Mouse (Mus musculus) v-Abl transformed pro-B cells (cell line): ENCODE results near the gene Zdhhc9.

Experiments used
- in situ Hi-C, 2 experiments: fragments of 400-800 bp; cut with MboI; formaldehyde crosslinking; loops; one replicate each; pipeline ENCODE4 v1.15.1; 2025; ENCODE audit not compliant: unreplicated experiment in 2 of 2

The Zdhhc9 gene

DNA sequence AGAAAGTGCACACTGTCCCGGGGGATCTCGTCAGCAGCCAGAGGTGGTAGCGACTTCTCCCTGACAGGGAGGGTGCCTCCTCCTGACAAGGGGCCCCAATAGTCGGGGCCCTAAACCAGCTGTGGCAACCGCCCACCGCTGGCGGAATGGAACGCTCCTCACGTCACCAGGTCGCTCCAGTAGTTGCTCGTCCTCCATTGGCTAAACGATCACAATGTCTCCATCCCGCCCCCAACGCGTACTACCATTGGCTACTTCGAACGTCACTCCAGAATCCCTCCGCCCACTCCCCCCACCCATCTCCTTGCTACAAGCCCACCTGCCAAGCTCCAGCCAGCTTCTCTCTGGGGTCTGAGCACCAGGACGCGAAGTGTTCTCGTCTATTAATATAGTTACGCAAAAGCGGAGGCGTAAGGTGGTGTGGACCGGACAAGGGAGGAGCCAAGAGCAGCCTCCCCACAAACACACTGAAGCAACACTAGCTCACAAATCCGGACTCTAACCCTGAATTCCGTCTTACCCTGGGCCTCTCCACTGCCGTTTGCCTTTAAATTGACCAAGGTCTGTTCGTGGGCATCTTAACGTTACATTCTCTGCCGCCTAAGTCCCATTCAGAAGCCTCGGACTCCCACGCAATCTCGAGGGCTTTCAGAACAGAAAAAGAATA, at the start of gene Zdhhc9:
Zdhhc9 (minus strand) TSS at position 360 of the 667 bp plus-strand sequence.
- in situ Hi-C loops, result loop anchor here (5.0 to 25.0 kb wide), 3 partner anchors 64 to 106 kb away; partner anchors contain the start of genes Sash3 (in 1 of the 2) and Xpnpep2 (in 1 of the 2)

DNA sequence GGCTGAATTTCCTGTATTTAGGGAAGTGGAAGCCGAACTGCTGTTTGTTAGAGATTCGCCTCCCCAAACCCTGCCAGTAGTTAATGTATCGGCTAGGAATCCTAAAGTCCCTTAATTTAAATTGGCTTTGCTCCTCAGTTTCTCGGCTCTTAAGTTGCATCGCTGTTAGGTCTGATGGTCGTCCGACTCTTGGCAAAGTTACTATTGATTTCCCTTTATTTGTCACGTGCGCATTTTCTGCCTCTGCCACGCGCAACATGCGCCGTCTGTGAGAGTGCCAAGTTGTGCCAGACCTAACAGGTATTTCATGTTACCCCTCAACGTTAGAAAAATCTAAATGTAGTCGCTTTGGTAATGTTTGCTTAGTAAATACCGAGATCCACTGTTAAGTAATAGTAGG, 48.3 kb upstream of the Zdhhc9 start:
- in situ Hi-C loops, result no loop called here

DNA sequence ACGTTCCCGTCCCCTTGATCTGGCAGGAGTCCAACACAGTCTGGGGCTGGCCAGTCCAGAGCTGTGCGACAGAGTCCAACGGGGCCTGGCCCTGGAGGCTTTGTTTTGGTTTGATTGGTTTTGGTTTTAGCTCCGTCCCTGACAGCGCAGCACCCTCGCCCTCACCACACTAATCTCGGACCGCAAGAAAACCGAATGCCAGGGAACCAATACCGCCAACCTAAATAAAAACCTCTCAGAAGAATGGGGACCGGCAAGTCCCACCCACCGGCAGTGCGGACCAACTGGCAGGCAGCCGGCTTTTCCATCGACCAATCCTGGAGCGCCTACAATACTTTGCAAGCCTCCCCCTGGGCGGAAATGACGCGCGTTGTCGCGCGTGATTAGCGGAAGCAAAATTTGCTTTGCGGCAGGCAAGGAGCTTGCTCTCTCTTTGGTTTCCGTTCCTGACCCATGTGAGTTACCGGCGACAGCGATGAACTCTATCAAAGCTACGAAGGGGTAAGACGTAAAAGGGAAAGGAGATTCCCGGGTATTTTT, 47.9 kb upstream of the Zdhhc9 start, which contains the start of gene Utp14a:
Utp14a (plus strand) TSS at position 395 of the 540 bp plus-strand sequence.
- in situ Hi-C loops, result no loop called here

DNA sequence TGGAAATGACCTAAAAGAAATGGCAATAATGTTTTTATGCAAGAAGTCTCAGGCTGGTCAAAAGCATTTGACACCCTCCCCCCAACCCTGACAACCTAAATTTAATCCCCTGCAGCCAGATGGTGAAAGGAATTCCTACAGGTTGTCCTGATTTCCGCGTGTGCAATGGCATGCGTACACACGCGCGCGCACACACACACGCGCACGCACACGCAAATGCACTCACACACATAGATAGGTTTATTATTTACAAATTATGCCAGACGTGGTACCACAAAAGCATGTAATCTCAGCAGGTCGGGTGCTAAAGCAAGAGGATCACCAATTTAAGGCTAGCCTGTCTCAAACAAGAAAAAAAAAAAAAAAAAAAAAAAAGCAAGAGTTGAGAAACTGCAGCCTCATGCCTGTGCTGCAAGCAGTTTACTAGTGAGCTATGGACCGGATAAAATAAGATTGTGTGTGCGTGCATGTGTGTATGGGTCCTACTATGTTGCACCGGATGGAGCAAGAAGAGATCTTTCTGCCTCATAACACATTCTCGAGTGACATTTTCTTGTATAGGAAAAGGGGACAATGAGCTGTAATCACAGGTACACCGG, 47.3 kb upstream of the Zdhhc9 start:
- in situ Hi-C loops, result no loop called here

DNA sequence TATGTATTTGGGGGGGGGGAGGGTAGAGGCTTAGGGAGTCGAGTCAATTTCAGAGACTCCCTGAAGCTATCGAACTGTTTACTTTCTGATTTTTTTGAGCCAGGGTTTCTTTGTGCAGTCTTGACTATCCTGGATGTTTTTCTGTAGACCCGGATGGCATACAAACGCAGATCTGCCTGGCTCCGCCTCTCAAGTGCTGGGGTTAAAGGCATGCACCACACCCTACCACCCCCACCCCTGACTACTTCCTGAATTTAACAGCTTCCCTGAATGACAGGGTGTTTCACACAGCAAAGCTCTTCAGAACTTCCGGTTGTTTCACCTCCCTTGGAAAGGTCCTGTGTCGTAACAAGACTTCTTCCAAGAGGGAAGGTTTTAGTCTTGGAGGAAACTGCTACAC, 25.7 kb upstream of the Zdhhc9 start:
- in situ Hi-C loops, result no loop called here

DNA sequence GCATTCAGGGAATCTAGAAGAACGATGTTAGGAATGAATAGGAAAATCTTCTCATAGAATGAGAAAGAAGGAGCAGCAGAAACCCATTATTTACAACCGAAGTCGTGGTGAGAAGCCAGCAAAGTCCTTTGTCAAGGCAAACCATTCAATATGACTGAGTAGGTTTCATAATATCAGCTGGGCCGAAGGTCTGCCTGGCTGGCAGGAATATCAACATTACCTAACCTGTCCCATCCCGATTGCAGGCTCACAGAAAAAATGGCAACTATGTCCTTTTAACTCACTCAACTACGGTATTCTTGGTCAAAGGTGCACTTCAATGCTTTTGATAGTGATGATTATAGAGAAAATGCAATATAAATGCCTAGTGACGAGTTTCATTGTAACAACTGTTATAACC, 17.5 kb upstream of the Zdhhc9 start:
- in situ Hi-C loops, result no loop called here

DNA sequence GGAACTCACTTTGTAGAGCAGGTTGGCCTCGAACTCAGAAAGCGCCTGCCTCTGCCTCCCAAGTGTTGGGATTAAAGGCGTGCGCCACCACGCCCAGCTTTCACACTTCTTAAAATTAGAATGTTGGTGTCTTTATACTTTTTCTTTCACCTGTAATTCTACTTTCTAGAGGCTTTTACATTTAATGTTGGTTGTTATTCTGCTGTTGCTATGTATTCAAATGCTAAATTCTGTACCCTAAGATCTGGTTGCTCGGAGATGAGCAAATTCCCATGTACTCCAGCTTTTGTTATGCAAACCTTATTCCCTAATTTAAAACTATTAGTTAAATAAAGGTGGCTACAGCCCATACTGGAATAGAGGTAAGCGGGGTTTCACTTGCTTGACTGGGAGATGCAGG, 14.0 kb upstream of the Zdhhc9 start:
- in situ Hi-C loops, result loop anchor here in 1 of 2 experiments (25.0 kb wide), 1 partner anchor 110 kb away; the partner anchor contains the start of gene Xpnpep2

DNA sequence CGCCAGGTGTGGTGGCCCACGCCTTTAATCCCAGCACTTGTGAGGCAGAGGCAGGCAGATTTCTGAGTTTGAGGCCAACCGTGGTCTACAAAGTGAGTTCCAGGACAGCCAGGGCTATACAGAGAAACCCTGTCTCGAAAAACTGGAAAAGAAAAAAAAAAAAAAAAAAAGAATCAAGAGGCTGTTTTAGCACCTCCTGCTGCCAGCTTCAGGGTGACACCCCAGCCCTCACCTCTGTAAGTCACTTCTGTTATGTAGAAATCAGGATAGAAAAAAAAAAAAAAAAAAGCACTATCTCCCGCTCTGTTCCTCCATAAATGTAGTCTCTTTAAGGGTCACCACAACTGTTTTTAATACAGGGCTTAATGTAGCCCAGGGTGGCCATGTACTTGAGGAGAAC, 10.8 kb upstream of the Zdhhc9 start:
- in situ Hi-C loops, result loop anchor here in 1 of 2 experiments (25.0 kb wide), 1 partner anchor 107 kb away; the partner anchor contains the start of gene Xpnpep2

DNA sequence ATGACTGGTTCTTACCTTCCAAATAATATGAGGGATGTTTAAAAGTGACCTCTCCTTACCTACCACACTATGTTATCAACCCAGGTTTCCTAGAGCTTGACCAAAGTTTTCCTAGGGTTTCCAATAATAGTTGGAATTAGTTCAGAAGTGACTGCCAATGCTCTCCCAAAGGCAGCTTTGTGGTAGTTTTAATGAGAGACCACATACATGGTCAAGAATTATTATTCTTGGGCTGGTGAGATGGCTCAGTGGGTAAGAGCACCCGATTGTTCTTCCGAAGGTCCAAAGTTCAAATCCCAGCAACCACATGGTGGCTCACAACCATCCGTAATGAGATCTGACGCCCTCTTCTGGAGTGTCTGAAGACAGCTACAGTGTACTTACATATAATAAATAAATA, 1.1 kb upstream of the Zdhhc9 start:
- in situ Hi-C loops, result loop anchor here (5.0 to 25.0 kb wide), 3 partner anchors 65 to 107 kb away; partner anchors contain the start of genes Sash3 (in 1 of the 2) and Xpnpep2 (in 1 of the 2)

DNA sequence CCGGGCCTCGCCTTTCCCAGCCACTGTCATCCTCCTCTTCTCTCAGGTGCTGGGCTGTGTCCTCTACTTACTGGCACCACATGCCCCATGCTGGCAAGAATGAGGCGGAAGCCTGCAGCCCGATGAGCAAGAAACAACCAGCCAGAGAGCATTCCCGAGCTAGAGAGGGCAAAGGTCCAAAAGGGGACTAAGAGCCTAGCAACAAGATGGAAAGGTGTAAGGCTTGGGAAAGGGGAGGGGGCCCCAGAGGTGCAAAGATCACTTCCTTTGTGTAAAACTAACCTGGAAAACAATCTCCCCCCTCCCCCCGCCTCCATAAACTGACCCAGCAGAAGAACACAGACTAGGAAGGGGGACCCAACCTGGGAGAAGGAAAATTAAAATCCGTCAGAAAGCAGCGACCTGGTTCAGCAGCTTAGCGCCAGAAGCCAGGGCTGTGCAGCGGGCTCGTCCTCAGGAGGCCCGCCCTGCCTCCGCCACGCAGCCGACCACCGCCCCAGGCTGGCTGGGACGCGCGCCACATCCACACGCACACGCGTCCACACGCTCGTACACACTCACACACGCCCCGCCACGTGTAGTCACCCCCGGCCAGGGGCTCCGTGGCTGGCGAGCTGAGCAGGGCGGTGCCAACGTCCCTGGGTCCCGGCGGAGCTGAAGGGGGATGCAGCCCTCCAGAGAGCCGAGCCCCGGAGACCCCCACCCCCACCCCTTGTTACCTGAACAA, 754 bp downstream of the Zdhhc9 start:
- in situ Hi-C loops, result loop anchor here (5.0 to 25.0 kb wide), 3 partner anchors 63 to 106 kb away; partner anchors contain the start of genes Sash3 (in 1 of the 2) and Xpnpep2 (in 1 of the 2)

DNA sequence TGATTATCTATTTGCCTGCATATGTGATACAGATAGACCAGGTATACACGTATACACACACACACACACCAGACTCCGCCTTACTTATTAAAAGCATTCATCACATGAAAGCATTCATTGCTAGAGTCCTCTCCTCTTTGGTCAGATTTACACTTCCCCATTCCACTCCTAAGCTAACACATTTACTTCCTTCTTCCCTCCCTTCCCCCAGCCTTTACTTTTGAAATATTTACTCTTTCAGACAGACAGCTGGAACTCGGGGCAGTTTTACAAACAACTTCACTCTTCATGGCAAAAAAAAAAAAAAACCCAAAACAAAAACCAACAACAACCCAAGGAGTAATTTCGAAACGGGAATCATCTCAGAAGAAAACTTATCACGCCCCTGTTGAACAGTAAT, 4.2 kb downstream of the Zdhhc9 start:
- in situ Hi-C loops, result loop anchor here (10.0 to 25.0 kb wide), 2 partner anchors 60 to 92 kb away; partner anchors contain the start of genes Sash3 (in 1 of the 2) and Xpnpep2 (in 1 of the 2)

DNA sequence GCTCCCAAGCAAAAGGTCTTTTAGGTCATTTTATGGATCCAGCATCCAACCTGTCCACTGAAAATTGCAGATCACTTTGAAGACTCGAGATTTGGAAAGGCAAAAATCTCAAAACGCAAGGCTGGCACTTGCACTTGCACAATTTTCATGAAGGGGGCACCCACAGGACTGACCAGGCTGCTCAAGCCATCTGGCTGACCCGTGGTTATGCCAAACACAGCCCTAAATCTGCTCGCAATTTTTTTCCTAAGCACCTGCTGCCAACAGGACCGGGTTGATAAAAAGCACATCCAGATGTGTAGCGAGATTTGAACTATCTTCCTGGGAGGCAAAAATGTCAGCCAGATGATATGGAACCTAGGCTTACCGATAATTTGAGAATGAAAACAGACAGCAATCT, 4.9 kb downstream of the Zdhhc9 start:
- in situ Hi-C loops, result loop anchor here (10.0 to 25.0 kb wide), 2 partner anchors 59 to 91 kb away; partner anchors contain the start of genes Sash3 (in 1 of the 2) and Xpnpep2 (in 1 of the 2)

DNA sequence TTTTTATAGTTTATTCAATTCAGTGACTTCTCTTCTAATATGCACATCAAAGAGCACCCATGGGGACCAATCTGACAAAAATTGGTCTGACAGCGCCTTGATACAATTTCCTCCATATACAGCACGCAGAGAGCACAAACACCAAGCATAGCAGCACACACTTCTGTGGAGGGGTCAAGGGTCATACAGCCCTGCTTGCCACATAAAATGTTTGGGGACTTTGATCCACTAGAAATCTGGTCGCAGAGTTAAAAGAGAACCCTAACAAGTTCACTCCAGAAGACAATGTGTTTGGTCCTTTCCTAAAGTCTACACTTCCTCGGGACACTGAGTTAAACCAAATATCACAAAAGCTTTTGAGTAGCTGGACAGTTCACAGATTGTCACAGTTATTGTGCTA, 5.7 kb downstream of the Zdhhc9 start:
- in situ Hi-C loops, result loop anchor here (10.0 to 25.0 kb wide), 2 partner anchors 58 to 91 kb away; partner anchors contain the start of genes Sash3 (in 1 of the 2) and Xpnpep2 (in 1 of the 2)

DNA sequence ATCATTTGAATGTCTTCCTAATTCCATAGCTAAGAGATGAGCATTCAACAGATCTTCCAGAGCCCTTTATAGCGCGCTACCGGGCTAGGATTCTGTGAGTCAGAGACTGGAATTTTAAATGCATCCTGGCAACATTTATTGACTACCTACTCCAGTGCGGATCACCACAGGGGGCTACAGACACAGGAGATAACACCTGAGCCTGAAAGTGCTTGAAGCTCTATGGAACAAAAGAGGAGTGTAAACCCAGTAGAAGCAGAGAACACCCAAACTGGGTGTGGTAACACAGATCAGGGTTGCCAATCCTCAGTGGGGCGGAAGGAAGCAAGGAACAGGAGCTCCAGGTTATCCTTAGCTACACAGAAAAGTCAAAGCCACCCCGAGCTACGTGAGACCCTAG, 6.2 kb downstream of the Zdhhc9 start:
- in situ Hi-C loops, result loop anchor here (10.0 to 25.0 kb wide), 2 partner anchors 58 to 90 kb away; partner anchors contain the start of genes Sash3 (in 1 of the 2) and Xpnpep2 (in 1 of the 2)

DNA sequence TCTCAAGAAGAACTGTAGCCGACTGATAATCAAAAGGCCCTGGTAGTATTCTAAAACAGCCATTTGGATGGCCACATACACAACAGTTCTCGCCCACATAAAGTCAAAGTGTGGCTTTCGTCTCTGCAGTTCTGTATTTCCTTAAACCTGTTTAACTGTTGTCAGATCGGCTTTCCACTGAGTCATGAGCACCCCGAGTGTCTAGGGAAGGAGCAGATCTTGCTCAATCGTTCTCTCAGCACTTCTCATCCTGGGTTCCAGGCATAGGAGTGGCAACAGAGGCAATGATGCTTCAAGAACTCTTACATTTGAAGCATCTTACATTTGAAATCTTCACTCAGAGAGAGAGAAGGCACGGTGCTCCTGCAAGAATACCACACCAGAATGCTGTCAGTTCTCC, 6.7 kb downstream of the Zdhhc9 start:
- in situ Hi-C loops, result loop anchor here (10.0 to 25.0 kb wide), 2 partner anchors 57 to 90 kb away; partner anchors contain the start of genes Sash3 (in 1 of the 2) and Xpnpep2 (in 1 of the 2)

DNA sequence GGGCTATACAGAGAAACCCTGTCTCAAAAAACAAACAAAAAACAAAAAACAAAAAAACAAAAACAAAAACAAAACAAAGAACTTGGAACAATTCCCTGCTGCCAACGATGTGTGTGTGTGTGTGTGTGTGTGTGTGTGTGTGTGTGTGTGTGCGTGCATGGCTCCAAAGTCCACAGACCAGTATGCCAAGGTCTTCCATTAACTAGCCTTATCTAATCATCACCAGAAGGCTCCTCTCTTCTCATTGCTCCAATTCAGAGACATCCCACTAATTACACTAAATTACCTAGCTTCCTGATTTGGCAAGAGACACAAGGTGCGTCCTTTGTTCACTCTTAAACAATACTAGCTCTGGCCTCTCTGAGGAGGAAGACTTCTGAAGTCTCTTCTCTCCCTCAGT, 8.0 kb downstream of the Zdhhc9 start:
- in situ Hi-C loops, result loop anchor here (10.0 to 25.0 kb wide), 2 partner anchors 56 to 88 kb away; partner anchors contain the start of genes Sash3 (in 1 of the 2) and Xpnpep2 (in 1 of the 2)

DNA sequence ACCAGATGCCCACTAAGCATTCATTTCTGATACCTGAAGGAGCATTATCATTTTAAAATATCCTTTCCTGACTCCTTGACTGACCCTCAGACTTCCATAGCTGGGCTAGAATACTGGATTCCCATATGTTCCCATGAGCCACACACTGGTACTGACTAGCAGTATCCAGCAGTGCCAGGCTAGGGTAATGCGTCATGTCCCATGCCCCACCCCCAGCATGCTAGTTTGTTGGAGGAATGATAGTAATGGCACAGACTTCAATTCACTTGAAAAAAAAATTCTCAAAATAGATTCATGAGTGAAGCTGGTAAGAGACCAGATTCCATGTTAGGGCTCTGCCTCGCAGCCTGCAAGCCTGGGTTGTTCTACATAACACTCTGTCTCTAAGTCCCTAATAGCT, 9.7 kb downstream of the Zdhhc9 start:
- in situ Hi-C loops, result no loop called here

DNA sequence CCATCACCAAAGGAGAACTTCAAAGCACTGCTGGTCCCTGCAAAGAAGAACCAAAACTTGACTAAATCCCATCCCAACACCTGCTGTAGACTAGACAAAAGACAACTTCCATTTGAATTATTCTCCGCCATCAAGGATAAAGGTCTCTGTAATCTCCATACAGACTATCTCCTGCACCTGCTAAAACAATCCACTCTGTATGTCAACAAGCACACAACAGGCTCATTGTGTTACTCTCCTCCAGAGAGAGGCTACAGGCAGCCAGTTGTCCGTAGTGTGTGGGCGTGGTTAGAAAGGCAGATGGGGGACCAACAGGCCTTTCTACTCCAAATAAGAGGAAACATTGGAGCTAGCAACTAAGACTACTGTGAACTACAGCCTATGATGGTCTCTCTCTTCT, 10.8 kb downstream of the Zdhhc9 start:
- in situ Hi-C loops, result no loop called here

DNA sequence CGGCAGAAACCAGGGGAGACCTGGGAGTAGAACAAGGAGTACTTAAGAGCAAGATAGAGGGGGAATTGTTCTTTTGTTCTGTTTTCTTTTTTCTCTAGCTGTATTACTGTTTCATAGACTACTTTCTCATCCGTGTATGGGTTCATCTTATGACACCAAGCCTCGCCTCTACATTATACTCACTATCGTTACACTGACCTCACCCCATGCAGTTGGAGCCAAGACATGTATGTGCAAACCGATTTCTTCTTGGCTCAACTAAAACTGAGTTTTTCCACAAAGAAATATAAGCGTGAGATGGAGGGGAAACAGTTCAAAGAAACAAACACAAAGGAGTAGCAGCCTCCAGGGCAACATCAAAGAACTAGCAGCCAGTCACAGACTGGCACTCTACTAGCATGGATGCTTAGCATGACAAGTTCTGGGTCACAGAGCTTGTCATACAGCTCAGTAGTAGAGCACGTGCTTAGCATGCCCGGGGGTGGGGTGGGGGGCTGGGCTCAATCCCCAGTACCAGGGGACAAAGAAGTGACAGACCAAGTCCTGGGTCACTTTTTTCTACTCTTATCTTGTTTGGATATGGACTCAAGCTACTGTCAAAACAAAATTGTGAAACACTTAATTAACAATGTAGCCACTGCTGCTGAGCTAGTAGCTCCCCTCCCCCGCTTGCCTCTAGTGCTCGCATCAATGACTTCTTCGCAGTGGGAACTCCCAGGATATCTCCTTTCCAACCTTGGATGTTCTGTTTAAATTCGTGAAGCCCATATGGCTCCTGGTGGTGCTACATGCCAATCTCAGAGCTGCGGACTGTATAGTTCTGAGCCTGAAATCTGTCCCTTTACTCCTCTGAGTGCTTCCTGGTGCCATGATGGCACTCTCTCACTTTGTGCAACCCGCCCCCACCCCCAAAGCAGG, 15.2 kb downstream of the Zdhhc9 start:
- in situ Hi-C loops, result no loop called here
